Mouse (Mus musculus): ENCODE data around the gene Sepsecs. TPM values are rescaled to one million over a fixed set of nuclear protein-coding genes. Genes with fewer than 3 reads are reported as not detected.
"Not testable (repeated sequence)": the region's sequence is repeated elsewhere in the genome, so short reads cannot be mapped to it uniquely, and the experiment has no call there.

Sepsecs gene
- 10.3 and 11.3 TPM in 2 replicates for polyA plus RNA-seq (2012; rRNA removed)

DNA sequence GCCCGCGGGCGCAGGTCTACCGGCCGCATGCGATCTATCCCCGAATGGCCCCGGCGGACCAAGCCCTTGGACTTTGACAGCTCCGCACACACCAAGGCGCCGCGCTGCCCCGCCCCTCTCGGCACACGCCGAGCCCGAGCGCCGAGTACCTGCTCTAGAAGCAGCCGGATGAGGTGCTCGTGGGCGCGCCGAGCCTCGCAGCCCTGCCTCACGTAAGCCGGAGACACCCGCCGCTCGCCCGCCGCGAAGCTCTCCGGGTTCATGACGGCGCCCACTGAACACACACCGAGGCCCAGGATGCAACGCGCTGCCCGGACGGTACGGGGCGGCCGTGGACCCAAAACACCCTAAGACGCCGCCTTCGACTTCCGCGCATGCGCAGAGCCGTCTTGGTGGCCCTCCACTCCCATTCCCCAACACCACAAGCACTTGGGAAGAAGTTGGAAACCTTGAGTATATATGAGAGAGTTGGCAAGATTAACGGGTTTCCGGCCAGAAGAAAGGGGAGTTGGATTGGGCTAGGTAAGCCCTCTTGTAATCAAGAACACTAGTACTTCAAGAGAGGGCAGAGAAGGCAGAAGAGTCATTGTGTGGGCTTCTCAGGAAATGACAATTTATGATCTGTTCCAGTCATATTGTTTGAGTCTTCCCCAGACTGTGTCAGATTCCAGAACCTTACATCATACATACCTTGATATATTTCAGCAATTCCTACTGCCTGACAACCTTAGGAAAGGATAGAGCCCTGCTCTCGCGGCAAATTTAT lies at the start of gene Sepsecs:
Gene Sepsecs (minus strand): TSS at position 283 of the 766 bp plus-strand sequence.
- DNase-seq (ENCODE audit: low spot score) = peak; percentile 93

DNA sequence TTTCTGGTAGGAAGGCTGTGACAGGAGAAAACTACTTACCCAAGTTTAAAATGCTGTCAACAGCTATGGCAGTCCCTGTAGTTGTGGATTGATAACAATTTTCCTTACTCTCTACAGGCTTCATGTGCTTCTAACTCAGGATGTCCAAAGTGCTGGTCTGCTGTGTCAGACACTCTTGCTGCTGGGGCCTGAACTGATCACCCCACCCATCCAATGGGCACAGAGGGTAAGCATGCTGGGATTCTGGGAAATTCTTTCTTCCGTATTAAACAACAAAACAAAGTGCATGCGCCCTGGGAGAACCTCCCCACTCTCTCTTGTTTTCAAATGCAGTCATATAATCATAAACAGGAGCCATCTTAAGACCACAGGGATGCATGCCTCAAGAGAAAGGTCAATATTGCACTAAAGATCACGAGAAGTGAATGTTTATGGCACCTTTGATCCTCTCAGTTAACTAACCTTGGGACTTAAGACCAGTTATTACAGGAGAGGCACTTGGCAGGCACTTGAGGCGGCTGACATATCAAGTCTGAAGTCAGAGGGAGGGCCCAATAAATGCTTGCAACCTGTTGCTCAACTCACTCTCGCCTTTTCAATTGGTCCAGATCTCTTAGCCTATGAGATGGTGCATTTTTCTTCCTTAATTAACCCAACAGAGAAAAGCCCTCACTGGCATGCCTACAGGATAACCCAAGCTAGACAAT lies 47.4 kb upstream of the Sepsecs start:
- DNase-seq (ENCODE audit: low spot score) = no peak

DNA sequence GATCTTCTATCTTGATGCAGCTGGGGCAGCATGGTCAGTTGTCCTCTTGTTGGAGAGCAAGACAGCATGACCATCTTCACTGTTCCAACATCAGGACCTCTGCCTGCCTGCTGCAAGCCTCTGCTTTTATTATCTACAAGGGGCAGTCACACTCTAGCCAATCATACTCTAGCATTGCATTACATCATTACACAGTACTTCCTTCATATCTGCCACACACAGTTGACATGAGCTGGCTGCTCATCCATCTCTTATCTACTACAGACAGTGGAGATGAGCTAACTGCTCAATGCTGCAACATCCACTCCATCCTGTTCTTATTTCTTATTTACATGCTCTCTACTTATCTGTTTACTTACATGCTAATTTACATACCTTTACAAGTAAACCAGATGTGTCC lies 43.2 kb upstream of the Sepsecs start:
- DNase-seq (ENCODE audit: low spot score) = no peak

DNA sequence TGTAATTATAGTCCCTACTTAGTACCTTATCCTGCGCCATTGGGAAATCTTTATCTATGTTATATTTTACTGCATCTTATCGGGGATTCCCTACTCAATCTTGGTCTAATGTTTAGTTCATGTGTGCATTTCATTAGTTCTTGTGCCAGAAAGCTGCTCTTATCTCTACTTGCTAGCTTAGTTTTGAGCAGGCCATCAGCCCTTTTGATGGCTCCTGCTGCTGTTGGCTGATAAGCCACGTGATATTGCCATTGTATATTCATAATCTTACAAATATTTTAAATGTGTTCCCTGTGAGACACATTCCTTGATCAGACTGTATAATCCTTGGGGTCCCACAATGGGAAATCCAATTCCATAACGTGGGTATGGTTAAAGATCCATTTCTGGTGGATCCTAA lies 35.1 kb upstream of the Sepsecs start:
- DNase-seq (ENCODE audit: low spot score) = no peak

DNA sequence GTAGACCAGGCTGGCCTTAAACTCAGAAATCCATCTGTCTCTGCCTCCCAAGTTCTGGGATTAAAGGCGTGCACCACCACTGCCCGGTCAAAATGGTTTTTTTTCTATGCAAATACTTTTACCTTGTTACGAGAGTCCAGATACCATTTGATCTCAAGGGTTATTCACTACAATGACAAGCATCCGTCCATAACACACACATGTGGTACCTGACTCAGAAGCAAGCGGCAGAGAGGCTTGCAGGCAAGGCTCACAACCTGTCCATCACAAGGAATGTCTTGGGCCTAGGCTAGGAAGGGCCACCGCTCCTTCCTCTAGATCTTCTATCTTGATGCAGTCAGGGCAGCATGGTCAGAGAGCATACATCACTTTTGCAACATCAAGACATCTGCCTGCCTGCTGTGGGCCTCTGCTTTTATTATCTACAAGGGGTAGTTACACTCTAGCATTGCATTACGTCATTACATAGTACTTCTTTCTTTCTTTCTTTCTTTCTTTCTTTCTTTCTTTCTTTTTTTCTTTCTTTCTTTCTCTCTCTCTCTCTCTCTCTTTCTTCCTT lies 28.5 kb upstream of the Sepsecs start:
- DNase-seq (ENCODE audit: low spot score) = not testable (repeated sequence)

DNA sequence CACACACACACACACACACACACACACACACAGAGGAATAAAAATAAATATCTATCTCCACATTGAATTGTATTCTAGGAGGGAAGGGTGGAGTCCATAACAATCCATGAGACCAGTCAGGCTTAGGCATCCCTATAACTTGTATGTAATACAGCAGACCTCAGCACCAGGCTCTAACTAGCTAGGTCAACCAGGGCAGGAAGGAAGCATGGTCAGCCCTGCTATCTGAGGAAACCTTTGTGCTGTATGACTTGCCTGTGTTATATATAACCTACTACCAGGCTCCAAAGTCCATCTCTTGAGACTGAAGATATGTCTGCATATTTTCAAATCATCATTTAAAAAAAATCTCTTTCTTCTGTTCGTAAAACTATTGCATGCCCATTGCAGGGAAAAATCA lies 27.8 kb upstream of the Sepsecs start:
- DNase-seq (ENCODE audit: low spot score) = no peak

DNA sequence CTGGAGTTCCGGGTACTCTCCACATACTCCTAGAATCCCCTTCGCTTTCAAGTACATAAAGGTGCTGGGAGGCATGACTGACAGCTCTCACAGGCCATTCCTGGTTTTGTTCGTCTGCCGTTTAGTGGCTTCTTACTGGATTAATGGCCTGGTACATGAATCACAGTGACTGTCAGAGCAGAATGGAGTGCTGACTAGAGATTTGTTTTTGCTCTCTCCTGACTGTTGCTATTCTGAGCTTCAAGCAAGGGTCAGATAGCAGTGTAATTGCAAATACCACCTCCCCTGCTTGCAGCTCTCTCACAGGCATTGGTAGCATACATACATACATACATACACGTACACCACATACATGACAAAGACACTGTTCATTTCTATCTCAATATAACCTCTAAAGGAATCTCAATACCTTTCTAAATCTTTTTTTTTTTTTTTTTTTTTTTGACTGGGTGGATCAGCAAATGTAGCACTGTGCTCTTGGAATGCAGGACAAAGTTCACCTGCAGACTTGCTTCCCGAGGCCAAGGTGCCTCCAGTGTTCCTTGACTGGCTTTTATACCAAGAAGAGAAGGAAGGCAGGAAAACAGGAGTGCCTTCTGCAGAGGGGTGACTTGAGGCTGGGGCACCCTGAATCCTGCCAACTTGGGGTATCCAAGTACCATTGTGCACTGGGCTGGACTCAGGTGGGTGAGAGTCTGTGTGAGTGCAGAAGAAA lies 18.4 kb upstream of the Sepsecs start:
- no peak for DNase-seq (ENCODE audit: low spot score)

DNA sequence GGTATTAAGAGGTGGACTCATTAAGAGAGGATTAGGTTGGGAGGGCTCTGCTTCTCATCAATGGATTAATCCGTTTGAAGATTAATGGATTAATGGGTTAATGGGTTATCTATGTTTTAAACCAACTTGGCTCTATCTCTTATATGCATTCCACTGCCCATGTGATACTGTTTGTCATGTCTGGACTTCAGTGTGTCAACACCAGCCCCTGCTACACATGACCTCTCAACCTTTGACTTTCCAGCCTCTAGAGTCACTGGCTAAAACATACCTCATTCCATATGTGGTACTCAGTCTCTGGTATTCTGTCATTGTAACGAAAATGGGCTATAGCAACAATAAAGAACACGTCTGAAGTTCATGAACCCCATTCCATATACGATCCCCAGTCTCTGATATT lies 11.6 kb upstream of the Sepsecs start:
- no peak for DNase-seq (ENCODE audit: low spot score)

DNA sequence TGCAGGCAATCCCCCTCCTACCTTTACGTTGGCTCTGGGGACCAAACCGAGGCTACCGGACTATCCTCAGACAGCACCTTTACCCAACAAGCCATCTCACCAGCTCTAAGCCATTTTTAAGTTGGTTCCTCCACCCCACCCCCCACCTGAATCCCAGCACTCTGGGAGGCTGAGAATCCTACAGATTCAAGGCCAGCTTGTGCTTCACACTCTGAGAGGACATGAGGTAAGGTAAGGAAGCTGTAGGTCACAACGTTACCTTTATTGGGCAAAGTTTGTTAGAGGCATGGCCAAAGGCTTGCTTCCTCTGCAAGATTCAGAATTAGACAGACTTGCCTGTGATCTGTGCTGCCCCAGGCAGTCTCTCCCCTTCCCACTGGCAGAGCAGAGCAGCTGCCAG lies 10.7 kb upstream of the Sepsecs start:
- no peak for DNase-seq (ENCODE audit: low spot score)

DNA sequence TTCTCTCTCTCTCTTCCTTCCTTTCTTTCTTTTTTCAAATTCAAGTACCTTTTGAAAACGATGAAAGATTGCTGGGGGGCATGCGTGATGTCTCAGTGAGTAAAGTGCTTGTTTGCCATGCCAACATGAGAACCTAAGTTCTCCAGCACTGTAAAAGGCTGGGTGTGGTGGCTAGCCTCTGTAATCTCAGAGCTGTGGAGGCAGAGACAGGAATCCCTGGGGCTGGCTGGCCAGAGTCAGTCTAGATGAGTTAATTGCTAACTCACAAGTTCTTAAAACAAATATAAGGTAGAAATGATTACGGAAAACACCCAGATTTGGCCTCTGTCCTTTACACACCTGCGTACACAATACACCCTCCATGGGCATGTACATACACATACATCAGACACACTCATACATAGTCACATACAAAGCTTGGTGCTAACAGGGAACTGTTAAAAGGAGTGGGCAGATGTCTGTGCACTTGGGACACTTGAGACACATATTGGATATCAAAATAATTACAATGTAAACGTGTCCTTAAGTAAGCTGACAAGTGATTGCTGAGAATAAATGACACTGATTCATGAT lies 9.1 kb upstream of the Sepsecs start:
- DNase-seq (ENCODE audit: low spot score) = no peak

DNA sequence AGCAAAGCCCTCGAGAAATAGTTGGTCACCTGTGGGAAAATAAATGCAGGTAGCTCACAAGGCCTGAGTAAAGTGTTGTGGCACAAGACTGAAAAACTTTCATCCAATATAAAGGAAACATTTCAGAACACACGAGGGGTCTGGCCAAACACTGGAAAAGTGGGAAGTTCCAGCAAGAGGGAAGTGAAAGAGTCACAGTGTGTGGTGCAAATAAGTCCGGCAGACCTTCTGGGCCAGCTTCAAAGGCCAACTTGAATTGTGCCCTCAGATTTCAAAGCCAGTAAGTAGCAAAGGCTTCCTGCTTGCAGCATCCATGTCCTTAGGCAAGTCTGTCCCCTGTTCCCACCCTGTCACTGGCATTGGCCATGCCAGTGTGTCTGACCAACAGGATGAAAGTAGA lies 7.6 kb upstream of the Sepsecs start:
- no peak for DNase-seq (ENCODE audit: low spot score)

DNA sequence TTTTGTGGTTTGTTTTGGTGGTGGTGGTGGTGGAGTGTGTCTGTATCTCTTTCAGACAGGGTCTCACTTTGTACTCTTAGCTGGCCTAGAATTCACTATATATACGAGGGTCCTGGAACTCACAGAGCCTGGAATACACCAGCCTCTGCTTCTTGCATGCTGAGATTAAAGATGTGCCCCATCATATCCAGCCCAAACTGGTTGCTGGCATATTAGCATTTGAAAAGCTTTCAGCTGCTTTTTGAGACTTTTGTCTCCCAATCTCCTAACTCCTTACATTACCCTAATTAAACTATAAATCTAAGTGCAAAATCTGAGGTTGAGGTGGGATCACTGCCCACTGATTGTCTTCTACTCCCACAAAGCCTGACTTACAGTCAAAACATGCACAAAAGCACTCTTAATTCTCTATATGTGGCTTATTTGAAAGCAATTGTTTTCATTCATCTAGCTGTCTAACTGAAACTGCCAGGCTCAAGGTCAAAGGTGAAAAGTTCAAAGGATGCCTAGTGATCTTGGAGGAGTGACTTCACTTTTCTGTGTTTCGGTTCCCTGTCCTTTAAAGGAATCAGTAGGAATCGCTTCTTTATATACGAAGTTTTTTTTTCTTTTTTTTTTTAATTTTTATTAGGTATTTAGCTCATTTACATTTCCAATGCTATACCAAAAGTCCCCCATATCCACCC lies 5.0 kb upstream of the Sepsecs start:
- DNase-seq (ENCODE audit: low spot score) = no peak

DNA sequence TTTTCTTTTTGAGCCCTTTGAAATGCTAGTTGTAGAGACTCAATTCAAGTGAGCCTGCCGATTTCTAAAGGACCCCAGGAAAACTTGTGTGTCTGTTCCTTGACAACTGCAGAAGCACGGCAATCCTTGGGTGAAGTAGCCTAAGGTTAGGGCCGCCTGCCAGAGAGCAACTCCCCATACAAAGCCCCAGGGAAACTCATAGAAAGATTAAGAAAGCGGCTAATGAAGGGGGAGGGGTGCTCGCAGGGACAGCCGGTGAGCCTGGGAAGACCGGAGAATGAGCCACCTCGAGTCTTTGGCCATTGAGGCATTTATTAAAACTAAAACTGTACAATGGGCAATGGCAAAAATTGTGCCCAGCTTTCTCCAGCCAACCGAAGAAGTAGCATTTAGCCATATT lies 3.8 kb upstream of the Sepsecs start:
- DNase-seq (ENCODE audit: low spot score) = no peak

DNA sequence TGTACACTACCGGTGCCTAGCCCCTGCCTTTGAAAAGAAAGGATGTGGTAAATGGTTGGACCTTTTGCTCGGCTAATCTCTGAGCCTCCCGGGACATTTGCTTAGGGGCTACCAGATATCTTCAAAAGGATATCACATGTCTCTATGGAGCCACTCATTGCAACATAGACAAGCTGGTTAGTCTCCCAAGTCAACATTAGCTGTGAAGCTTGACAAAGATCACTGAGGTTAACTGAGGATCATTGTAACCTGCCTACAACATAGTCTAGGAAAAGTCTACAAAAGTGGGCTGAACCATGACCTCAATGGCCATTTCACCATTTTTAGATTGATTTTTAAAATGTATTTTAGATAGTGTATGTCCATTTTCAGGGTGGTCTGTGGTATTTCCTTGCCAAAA lies 1.2 kb upstream of the Sepsecs start:
- no peak for DNase-seq (ENCODE audit: low spot score)

DNA sequence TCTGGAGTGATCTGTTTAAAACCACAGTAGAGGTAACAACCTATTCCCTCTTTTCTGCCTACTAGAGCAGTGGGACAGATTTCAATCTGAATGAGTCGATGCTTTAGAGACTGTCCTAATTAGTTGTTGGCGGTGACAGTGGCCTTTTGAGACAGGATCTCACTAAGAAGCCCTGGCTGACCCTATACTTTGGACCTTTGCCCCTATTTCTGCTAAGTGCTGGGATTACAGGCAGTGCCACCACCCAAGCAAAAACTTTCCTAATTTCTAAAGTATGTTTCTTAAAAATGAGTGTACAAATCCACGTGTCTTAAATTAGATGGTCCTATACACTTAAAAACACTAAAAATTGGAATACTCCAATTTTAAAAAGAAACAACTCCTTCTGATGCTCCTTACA lies 2.7 kb downstream of the Sepsecs start:
- DNase-seq (ENCODE audit: low spot score) = no peak

DNA sequence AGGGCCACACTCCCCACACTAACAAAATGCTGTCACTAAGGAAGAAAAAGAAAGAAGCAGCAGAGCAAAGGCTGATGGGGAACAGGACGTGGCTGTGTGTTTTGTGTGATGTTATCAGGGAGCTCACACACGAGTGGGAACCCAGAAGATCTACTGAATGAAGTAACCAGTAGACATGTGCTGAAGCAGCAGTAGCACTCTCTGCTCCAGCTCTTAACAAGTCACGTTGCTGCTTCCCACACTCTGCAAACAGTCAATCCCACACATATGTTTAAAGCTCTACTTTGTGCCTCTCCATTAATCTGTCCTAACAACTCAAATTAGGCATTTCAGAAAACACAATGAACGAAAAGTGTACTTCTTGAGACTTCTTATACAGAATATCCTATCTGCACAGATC lies 11.6 kb downstream of the Sepsecs start:
- DNase-seq (ENCODE audit: low spot score) = no peak

DNA sequence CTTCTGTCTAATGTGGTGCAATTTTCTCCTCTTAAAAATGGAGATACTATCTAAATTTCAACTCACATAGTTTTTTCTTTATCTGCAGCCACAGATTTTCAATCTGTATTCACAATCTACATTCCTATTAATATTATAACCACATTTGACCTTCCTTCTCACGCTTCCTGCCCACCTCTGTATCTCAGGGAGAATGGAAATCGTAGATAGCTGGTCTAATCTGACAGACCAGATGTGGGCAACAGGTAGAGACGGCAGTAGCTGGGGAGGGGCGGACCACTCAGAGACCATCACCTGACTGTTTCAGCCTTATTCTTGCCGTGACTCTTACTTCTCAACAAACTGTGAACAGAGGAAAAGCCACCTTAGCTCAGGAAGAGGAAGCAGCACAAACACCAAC lies 12.2 kb downstream of the Sepsecs start:
- DNase-seq (ENCODE audit: low spot score) = no peak

DNA sequence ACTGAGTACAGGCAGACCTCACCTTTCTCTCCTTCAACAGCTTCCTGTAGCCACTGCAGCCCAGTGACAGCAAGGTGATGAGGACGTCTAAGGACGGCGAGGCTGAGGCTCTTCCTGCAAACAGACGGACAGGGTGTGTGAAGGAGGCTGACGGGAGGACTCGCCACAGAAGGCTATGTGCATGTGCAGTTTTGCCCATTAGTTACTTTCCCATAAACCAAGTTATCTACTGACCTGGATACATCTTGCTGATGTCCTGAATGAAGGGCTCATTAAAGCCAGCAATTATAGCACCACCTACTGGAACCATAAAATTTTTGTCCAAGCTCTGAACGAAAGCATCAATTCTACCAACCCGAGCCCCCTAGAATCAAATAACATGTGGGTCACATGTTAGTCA lies 13.5 kb downstream of the Sepsecs start:
- DNase-seq (ENCODE audit: low spot score) = no peak

DNA sequence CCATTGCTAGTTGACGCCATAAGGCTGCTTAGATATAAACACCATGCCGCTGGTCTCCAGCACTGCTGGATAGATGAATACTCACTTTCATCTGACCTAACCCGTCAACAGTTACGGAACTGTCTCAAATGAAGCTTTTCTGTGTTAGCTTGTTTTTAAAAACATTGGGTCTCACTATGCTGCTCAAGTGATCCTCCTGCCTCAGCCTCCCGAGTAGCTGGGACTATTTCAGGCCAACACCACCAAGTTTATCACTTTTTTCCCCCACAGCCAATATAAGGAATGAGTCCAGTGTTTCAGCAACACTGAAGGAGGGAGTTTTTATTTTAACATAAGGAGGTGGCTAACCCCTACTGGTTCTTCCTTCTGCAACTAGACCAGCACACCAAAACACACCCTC lies 14.5 kb downstream of the Sepsecs start:
- DNase-seq (ENCODE audit: low spot score) = no peak

DNA sequence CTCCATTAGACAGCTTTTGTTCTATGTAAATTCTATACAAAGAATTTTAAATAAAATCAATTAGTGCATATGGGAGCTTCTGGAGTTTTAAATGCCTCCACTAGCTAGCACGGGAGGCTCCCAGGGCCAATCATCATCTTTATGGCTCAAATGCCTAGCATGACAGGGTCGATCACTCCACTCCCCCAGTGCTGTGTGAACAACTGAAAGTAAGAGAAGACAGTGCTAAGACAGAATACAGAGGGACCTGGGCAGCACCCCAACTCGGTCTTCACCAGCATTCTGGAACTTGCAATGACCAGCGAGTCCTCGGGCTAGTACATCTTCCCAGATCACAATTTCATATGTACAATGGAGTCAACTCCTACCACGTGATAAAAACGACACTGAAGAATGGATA lies 16.9 kb downstream of the Sepsecs start:
- DNase-seq (ENCODE audit: low spot score) = no peak

DNA sequence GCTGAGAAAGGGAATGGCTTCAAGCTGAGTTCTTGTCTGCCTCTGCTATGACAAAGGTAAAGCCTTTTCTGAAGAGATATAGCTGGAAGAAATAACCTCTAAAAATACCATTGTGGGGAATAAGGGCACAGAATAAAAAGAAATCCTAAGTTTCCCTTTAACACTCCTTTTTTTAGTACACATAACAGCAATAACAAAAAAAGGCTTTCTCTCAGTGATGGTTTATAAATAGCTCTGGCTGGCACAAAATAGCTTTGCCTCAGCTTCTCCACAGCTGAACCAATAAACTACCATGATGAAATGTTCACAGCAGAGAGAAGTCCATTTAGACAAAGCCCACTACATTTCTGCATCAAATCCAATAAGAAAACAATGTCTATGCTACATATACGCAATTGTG lies 17.4 kb downstream of the Sepsecs start:
- no peak for DNase-seq (ENCODE audit: low spot score)
